Mouse (Mus musculus): ENCODE data around the gene Mcm10. TPM values are rescaled to one million over a fixed set of nuclear protein-coding genes. Genes with fewer than 3 reads are reported as not detected.

The Mcm10 gene
- polyA plus RNA-seq, 1 experiment from 2014 or later: 67.5 TPM

DNA sequence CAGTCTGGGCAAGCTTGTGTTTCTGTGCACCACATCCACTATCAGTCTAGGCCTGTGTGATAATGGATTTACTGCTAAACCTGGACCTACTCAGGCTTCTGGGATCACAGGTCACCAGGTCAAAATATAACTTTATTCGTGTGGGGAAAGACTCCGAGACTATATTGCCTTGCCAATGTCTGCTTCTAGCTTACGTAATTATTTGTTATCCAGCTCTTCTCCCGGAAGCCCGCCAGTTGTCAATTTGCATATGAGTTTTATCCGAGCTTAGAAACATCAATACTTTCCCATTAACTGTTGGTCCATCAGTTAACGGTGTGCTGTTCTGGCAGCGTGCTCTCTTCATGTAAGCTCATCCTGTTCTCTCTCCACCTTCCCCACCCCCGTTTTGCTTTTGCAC is 22.6 kb upstream of the Mcm10 start:
- H3K4me1 ChIP-seq (replicated peaks; ENCODE audit: control insufficient read depth, insufficient read depth, low read length): no peaks in the 10 kb centered on the region
- no peak overlapping the region for H3K4me2 ChIP-seq (ENCODE audit: low read depth, low read length, severe bottlenecking)
- no peak overlapping the region for H3K27ac ChIP-seq (ENCODE audit: low read depth, low read length)
- no peak for DNase-seq (ENCODE audit: low spot score)
- no peak for ATAC-seq (replicated peaks; ENCODE audit: low FRiP score)
- H3K9me3 ChIP-seq (ENCODE audit: control insufficient read depth, low read length): no peaks in the 10 kb centered on the region
- WGBS: 91% methylated on average over 9 of the region's 9 CpGs
- no peak overlapping the region for H3K9ac ChIP-seq (ENCODE audit: low read length)
- no peaks in the 10 kb centered on the region for H3K36me3 ChIP-seq (ENCODE audit: control insufficient read depth, insufficient read depth, low read length)
- H3K4me3 ChIP-seq (ENCODE audit: low read depth, low read length): no peak overlapping the region
- H3K27me3 ChIP-seq (ENCODE audit: control insufficient read depth, insufficient read depth, low read length): no peaks in the 10 kb centered on the region

DNA sequence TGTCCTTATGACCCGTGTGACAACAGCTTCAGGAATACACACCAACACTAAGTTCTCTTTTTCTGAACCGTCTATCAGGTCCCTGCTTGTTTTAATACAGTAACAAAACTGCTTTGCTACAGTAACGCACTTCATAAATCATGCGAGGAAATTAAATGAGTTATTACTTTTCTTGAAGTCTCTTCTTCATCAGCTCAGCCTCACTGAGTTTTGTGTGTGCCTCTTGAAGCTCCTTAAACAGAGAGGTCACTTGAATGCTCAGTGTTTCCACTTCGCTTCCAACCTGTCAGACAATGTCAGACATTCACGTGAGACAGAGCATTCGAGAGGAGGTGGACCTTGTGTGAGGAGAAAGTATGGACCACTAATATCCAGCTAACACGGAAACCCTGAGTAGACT is 22.2 kb upstream of the Mcm10 start:
- 84% methylated on average over 8 of the region's 8 CpGs for WGBS
- Histone ChIP-seq H3K27ac (ENCODE audit: low read depth, low read length) (no peak overlapping the region), H3K36me3 (ENCODE audit: control insufficient read depth, insufficient read depth, low read length) (no peaks in the 10 kb centered on the region), H3K9ac (ENCODE audit: low read length) (no peak overlapping the region), H3K4me1 (replicated peaks; ENCODE audit: control insufficient read depth, insufficient read depth, low read length) (no peaks in the 10 kb centered on the region), H3K27me3 (ENCODE audit: control insufficient read depth, insufficient read depth, low read length) (no peaks in the 10 kb centered on the region), H3K4me3 (ENCODE audit: low read depth, low read length) (no peak overlapping the region), H3K9me3 (ENCODE audit: control insufficient read depth, low read length) (no peaks in the 10 kb centered on the region), H3K4me2 (ENCODE audit: low read depth, low read length, severe bottlenecking) (no peak overlapping the region)
- DNase-seq (ENCODE audit: low spot score) (no peak), ATAC-seq (replicated peaks; ENCODE audit: low FRiP score) (no peak)

DNA sequence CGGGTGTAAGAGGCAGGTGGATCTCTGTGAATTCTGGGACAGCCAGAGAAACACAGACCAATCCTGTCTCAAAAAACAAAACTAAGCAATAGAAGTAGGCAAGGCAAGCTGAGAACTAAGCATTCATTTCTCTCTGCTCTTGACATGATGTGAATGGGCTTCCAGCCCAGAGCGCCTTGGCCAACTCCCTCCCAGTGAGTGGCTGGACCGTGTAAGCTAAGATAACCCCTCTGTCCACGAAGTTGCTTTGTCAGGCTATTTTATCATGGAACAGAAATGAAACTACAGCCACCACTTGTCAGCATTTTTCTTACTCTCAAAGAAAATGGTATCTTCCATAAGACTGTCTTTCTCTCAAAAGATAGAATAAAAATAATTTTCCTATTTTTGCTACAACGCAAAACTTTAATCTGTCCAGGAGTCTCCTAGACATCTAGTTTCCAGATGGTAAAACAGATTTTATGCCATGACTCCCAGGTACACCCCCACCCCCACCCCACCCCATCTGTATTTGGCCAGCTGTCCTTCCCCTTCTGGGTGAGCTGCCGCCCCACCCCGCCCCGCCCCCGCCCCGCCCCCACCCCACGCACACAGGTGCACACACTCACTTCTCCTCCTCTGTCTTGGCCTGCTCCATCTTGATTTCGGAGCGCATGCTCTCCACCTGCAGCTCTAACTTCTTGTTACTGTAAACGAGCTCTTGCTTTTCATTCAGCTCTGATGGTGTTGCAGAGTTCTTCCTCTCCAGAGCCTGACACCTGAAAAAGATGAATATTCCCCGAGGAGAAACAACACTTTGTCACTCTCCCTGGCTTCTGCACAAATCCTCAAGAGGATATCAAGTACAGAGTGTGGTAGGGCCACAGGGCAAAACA is 21.2 kb upstream of the Mcm10 start:
- Histone ChIP-seq H3K4me1 (replicated peaks; ENCODE audit: control insufficient read depth, insufficient read depth, low read length) (no peaks in the 10 kb centered on the region), H3K9ac (ENCODE audit: low read length) (no peak overlapping the region), H3K9me3 (ENCODE audit: control insufficient read depth, low read length) (no peaks in the 10 kb centered on the region), H3K27me3 (ENCODE audit: control insufficient read depth, insufficient read depth, low read length) (no peaks in the 10 kb centered on the region), H3K27ac (ENCODE audit: low read depth, low read length) (no peak overlapping the region), H3K4me3 (ENCODE audit: low read depth, low read length) (no peak overlapping the region), H3K36me3 (ENCODE audit: control insufficient read depth, insufficient read depth, low read length) (no peaks in the 10 kb centered on the region), H3K4me2 (ENCODE audit: low read depth, low read length, severe bottlenecking) (no peak overlapping the region)
- DNase-seq (ENCODE audit: low spot score): no peak
- no peak for ATAC-seq (replicated peaks; ENCODE audit: low FRiP score)
- 74% methylated on average over 13 of the region's 15 CpGs for WGBS

DNA sequence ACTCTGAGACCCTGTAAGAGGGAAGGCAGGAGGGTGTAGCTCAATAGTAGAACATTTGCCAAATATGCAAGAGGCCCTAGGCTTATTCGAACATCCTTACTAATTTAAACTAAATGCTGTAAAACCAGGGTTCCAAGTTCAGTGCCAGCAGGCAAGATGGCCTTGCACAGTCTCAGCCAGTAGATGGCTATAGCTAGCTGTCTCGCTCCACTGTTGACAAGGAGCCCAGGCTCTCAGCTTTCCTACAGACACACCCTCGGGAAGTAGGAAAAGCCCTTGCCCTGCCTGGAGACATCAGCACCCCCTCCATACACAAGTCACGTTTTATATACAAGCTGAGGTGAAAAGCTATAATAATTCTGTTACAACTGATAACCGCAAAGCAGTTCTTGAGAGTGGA is 20.1 kb upstream of the Mcm10 start:
- Histone ChIP-seq H3K27me3 (ENCODE audit: control insufficient read depth, insufficient read depth, low read length) (no peaks in the 10 kb centered on the region), H3K27ac (ENCODE audit: low read depth, low read length) (no peak overlapping the region), H3K4me2 (ENCODE audit: low read depth, low read length, severe bottlenecking) (no peak overlapping the region), H3K36me3 (ENCODE audit: control insufficient read depth, insufficient read depth, low read length) (no peaks in the 10 kb centered on the region), H3K4me1 (replicated peaks; ENCODE audit: control insufficient read depth, insufficient read depth, low read length) (no peaks in the 10 kb centered on the region), H3K9ac (ENCODE audit: low read length) (no peak overlapping the region), H3K9me3 (ENCODE audit: control insufficient read depth, low read length) (no peaks in the 10 kb centered on the region), H3K4me3 (ENCODE audit: low read depth, low read length) (no peak overlapping the region)
- ATAC-seq (replicated peaks; ENCODE audit: low FRiP score): no peak
- no peak for DNase-seq (ENCODE audit: low spot score)
- 80% methylated on average over 5 of the region's 5 CpGs for WGBS

DNA sequence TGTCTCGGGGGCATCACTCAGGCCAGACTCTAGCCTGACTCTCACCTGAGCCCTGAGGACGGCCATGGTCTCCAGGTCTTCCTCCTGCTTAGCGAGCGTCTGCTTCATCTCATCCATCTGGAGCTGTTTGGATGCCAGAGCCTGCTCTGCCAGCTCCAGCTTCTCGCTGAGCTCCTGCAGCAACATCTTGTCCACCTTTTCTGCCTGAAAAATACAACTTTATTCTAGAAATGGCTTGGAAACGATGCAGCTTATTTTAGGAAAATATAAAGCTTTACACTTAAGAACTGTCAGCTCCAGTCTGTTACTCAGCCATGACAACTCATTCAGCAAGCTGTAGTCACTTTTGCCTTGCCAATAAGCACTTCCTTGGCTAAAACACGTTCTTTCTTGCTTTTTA is 18.6 kb upstream of the Mcm10 start:
- no peak overlapping the region for H3K4me3 ChIP-seq (ENCODE audit: low read depth, low read length)
- no peak overlapping the region for H3K9ac ChIP-seq (ENCODE audit: low read length)
- no peaks in the 10 kb centered on the region for H3K36me3 ChIP-seq (ENCODE audit: control insufficient read depth, insufficient read depth, low read length)
- no peaks in the 10 kb centered on the region for H3K9me3 ChIP-seq (ENCODE audit: control insufficient read depth, low read length)
- H3K27ac ChIP-seq (ENCODE audit: low read depth, low read length): no peak overlapping the region
- H3K27me3 ChIP-seq (ENCODE audit: control insufficient read depth, insufficient read depth, low read length): no peaks in the 10 kb centered on the region
- WGBS: 78% methylated on average over 7 of the region's 7 CpGs
- no peak overlapping the region for H3K4me2 ChIP-seq (ENCODE audit: low read depth, low read length, severe bottlenecking)
- DNase-seq (ENCODE audit: low spot score) (no peak), ATAC-seq (replicated peaks; ENCODE audit: low FRiP score) (no peak)
- no peaks in the 10 kb centered on the region for H3K4me1 ChIP-seq (replicated peaks; ENCODE audit: control insufficient read depth, insufficient read depth, low read length)

DNA sequence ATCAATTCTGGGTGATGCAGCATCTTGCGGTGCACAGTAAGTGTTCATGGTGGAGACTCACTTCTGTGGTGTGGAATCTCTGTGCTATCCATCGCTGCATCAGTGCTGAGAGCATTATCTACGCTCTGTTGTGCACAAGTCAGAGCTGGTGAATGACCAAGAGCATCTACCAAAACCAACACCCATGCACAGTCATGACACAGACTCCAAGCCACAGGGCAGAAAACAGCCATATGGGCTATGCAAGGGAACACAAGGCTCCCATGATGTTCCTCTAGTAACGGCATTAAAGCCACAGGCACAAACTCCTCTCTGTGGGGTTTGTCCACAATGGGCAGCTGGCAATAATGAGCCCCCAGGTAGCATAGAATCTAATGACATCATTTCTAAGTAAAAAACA is 17.2 kb upstream of the Mcm10 start:
- H3K4me2 ChIP-seq (ENCODE audit: low read depth, low read length, severe bottlenecking): no peak overlapping the region
- H3K4me3 ChIP-seq (ENCODE audit: low read depth, low read length): no peak overlapping the region
- H3K9me3 ChIP-seq (ENCODE audit: control insufficient read depth, low read length): no peaks in the 10 kb centered on the region
- H3K36me3 ChIP-seq (ENCODE audit: control insufficient read depth, insufficient read depth, low read length): no peaks in the 10 kb centered on the region
- no peaks in the 10 kb centered on the region for H3K4me1 ChIP-seq (replicated peaks; ENCODE audit: control insufficient read depth, insufficient read depth, low read length)
- WGBS: 89% methylated on average over 4 of the region's 4 CpGs
- no peaks in the 10 kb centered on the region for H3K27me3 ChIP-seq (ENCODE audit: control insufficient read depth, insufficient read depth, low read length)
- no peak overlapping the region for H3K9ac ChIP-seq (ENCODE audit: low read length)
- no peak for DNase-seq (ENCODE audit: low spot score)
- H3K27ac ChIP-seq (ENCODE audit: low read depth, low read length): no peak overlapping the region
- no peak for ATAC-seq (replicated peaks; ENCODE audit: low FRiP score)

DNA sequence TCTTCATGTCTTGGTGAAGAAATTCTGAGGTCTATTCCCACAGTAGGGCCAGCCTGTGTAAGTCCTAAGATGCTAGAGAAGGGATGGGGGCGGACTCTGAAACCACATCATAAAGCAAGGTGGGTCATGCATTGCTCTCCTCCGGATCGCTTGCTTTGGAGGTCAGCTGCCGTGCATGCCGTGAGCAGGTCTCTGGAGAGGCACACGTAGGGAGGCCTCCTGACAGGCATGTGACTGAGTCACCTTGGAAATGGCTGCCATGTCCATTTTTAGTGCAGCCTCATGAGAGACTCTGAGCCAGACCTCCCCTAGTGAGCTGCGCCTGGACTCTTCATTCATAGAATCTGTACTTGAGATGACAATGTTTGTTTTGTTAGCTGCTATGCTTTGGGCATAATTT is 15.5 kb upstream of the Mcm10 start:
- no peaks in the 10 kb centered on the region for H3K36me3 ChIP-seq (ENCODE audit: control insufficient read depth, insufficient read depth, low read length)
- H3K4me1 ChIP-seq (replicated peaks; ENCODE audit: control insufficient read depth, insufficient read depth, low read length): no peaks in the 10 kb centered on the region
- no peaks in the 10 kb centered on the region for H3K9me3 ChIP-seq (ENCODE audit: control insufficient read depth, low read length)
- H3K4me3 ChIP-seq (ENCODE audit: low read depth, low read length): no peak overlapping the region
- no peak overlapping the region for H3K27ac ChIP-seq (ENCODE audit: low read depth, low read length)
- ATAC-seq (replicated peaks; ENCODE audit: low FRiP score): no peak
- no peak overlapping the region for H3K9ac ChIP-seq (ENCODE audit: low read length)
- no peak overlapping the region for H3K4me2 ChIP-seq (ENCODE audit: low read depth, low read length, severe bottlenecking)
- DNase-seq (ENCODE audit: low spot score): no peak
- no peaks in the 10 kb centered on the region for H3K27me3 ChIP-seq (ENCODE audit: control insufficient read depth, insufficient read depth, low read length)
- WGBS: 92% methylated on average over 7 of the region's 7 CpGs

DNA sequence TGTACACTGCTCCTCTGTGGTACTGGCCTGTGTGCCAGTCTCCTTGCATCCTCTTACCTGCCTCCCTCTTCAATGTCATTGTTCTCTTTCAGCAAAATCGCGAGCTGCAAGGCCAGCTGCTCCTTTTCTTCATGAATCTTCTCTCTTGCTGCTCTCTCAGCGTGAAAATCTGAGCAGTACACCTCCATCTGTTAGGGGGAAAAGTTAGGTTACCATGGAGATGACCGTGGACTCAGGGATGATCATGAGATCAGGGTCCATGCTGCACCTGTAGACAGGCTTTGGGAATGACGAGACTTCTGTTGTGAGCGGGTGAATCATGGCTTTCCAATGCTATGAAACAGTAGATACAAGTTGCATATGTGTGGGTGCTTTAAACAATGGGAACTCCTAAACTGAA is 14.5 kb upstream of the Mcm10 start:
- no peak for ATAC-seq (replicated peaks; ENCODE audit: low FRiP score)
- H3K4me2 ChIP-seq (ENCODE audit: low read depth, low read length, severe bottlenecking): no peak overlapping the region
- DNase-seq (ENCODE audit: low spot score): no peak
- no peaks in the 10 kb centered on the region for H3K27me3 ChIP-seq (ENCODE audit: control insufficient read depth, insufficient read depth, low read length)
- no peak overlapping the region for H3K27ac ChIP-seq (ENCODE audit: low read depth, low read length)
- no peaks in the 10 kb centered on the region for H3K9me3 ChIP-seq (ENCODE audit: control insufficient read depth, low read length)
- 75% methylated on average over 6 of the region's 6 CpGs for WGBS
- H3K36me3 ChIP-seq (ENCODE audit: control insufficient read depth, insufficient read depth, low read length): no peaks in the 10 kb centered on the region
- no peak overlapping the region for H3K9ac ChIP-seq (ENCODE audit: low read length)
- H3K4me1 ChIP-seq (replicated peaks; ENCODE audit: control insufficient read depth, insufficient read depth, low read length): no peaks in the 10 kb centered on the region
- no peak overlapping the region for H3K4me3 ChIP-seq (ENCODE audit: low read depth, low read length)

DNA sequence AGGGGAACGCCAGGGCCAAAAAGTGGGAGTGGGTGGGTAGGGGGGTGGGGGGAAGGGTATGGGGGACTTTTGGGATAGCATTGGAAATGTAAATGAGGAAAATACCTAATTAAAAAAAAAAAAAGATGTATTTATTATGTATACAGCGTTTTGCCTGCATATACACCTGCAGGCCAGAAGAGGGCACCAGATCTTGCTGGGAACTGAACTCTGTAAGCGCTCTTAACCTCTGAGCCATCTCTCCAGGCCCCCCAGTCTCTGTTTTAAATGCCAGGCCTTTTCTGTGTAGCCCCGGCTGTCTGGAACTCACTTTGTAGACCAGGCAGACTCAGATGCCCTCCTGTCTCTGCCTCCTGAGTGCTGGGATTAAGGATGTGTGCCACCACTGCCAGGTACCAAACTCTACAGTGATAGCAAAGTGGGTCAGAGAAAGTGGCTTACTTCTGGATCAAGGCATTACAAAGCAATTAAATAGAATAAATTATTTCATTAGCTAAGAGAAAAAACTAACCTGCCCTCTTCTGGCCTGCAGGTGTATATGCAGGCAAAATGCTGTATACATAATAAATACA is 12.7 kb upstream of the Mcm10 start:
- no peaks in the 10 kb centered on the region for H3K9me3 ChIP-seq (ENCODE audit: control insufficient read depth, low read length)
- H3K36me3 ChIP-seq (ENCODE audit: control insufficient read depth, insufficient read depth, low read length): no peaks in the 10 kb centered on the region
- no peak overlapping the region for H3K4me2 ChIP-seq (ENCODE audit: low read depth, low read length, severe bottlenecking)
- no peaks in the 10 kb centered on the region for H3K27me3 ChIP-seq (ENCODE audit: control insufficient read depth, insufficient read depth, low read length)
- no peaks in the 10 kb centered on the region for H3K4me1 ChIP-seq (replicated peaks; ENCODE audit: control insufficient read depth, insufficient read depth, low read length)
- DNase-seq (ENCODE audit: low spot score) (no peak), ATAC-seq (replicated peaks; ENCODE audit: low FRiP score) (no peak)
- 47% methylated on average over 3 of the region's 4 CpGs for WGBS
- H3K4me3 ChIP-seq (ENCODE audit: low read depth, low read length): no peak overlapping the region
- H3K27ac ChIP-seq (ENCODE audit: low read depth, low read length): no peak overlapping the region
- H3K9ac ChIP-seq (ENCODE audit: low read length): no peak overlapping the region

Measured in forebrain, embryonic 11.5 days (tissue).